Mouse (Mus musculus): ENCODE data around the gene Gm7792.
"Not testable (repeated sequence)": the region's sequence is repeated elsewhere in the genome, so short reads cannot be mapped to it uniquely, and the experiment has no call there.

Gm7792 gene

DNA sequence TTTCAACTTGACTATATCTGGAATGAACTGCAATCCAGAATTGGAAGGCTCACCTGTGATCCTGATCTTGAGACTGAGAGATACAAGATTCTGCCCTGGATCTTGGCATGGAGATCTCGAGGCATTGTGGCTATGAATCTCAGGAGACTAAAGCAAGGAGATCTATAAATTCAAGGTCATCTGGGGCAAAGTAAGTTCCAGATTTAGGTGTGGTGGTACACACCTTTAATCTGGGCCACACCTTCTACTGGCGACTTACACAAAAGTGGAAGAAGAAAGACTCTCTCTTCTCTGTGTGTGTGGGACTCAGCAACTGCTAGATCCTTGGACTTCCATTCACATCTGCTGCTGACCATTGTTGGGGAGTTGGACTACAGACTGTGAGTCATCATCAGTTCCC is at the start of gene Gm7792:
TSS of gene Gm7792 (plus strand) at position 301 of the 400 bp plus-strand sequence.
- DNase-seq, result not testable (repeated sequence)
